Mouse (Mus musculus): ENCODE data around the gene Aurkb. TPM values are rescaled to one million over a fixed set of nuclear protein-coding genes. Genes with fewer than 3 reads are reported as not detected.

Gene Aurkb
- total RNA-seq, 2 experiments from 2014 or later: 0.67 to 1.5 TPM

- no peak for DNase-seq
Observed at GRCm38 (mm10) chr11:69098039-69098761, 52.8 kb downstream of the Aurkb start.

GRCm38 (mm10) chr11:69098762-69099091 lies 53.3 kb downstream of the Aurkb start:
- peak; percentile 99 for DNase-seq

- DNase-seq: peak; percentile 95 to 96
Observed at GRCm38 (mm10) chr11:69099177-69099914, 53.9 kb downstream of the Aurkb start.

GRCm38 (mm10) chr11:69099915-69100345 lies 54.5 kb downstream of the Aurkb start:
- peak; percentile 96 to 98 for DNase-seq

GRCm38 (mm10) chr11:69100639-69101360 lies 55.4 kb downstream of the Aurkb start:
- peak in 1 of 2 experiments; percentile 32 for DNase-seq

Other genes starting within 250 kb of the Aurkb start
- 10 to 100 TPM; 61.2 to 64.3 TPM for gene Ndel1, start 173.8 kb upstream of the Aurkb start, total RNA-seq (2021)
- gene Rnf222, start 157.1 kb upstream of the Aurkb start, total RNA-seq (2021): under 1 TPM; 0.15 to 0.21 TPM
- gene Rpl26, start 144.1 kb upstream of the Aurkb start, total RNA-seq (2021): 100 to 1,000 TPM; 679 to 731 TPM
- gene Odf4, start 118.6 kb upstream of the Aurkb start, total RNA-seq (2021): not detected
- 10 to 100 TPM; 20.6 to 23.5 TPM for gene Arhgef15, start 88.2 kb upstream of the Aurkb start, total RNA-seq (2021)
- gene Slc25a35, start 77.5 kb upstream of the Aurkb start, total RNA-seq (2021): 1 to 10 TPM; 4.8 to 9.3 TPM
- gene Rangrf, start 70.5 kb upstream of the Aurkb start, total RNA-seq (2021): 100 to 1,000 TPM in 1 of 2 experiments, 10 to 100 TPM in 1; 87.5 to 102 TPM
- 1 to 10 TPM; 5.4 to 6.2 TPM for gene Pfas, start 37.2 kb upstream of the Aurkb start, total RNA-seq (2021)
- gene Ctc1, start 29.7 kb upstream of the Aurkb start, total RNA-seq (2021): 10 to 100 TPM; 10.9 to 13.9 TPM
- gene Borcs6, start 14.1 kb downstream of the Aurkb start, total RNA-seq (2021): 10 to 100 TPM; 16.7 to 19.3 TPM
- gene Tmem107, start 25.2 kb downstream of the Aurkb start, total RNA-seq (2021): 1 to 10 TPM; 5.3 to 7.0 TPM
- 10 to 100 TPM; 53.9 to 55.4 TPM for gene Vamp2, start 42.8 kb downstream of the Aurkb start, total RNA-seq (2021)
- gene Per1, start 49.6 kb downstream of the Aurkb start, total RNA-seq (2021): 10 to 100 TPM; 38.8 to 48.5 TPM
- under 1 TPM in 1 of 2 experiments, not detected in 1; 0.15 TPM for gene Hes7, start 74.8 kb downstream of the Aurkb start, total RNA-seq (2021)
- gene 9130213A22Rik, start 76.9 kb downstream of the Aurkb start, total RNA-seq (2021): under 1 TPM; 0.23 to 0.27 TPM
- not detected for gene Aloxe3, start 80.2 kb downstream of the Aurkb start, total RNA-seq (2021)
- gene Alox12b, start 111.3 kb downstream of the Aurkb start, total RNA-seq (2021): not detected
- gene Alox8, start 152.2 kb downstream of the Aurkb start, total RNA-seq (2021): 1 to 10 TPM; 1.1 to 2.2 TPM
- 1 to 10 TPM; 1.3 to 1.5 TPM for gene Gucy2e, start 191.4 kb downstream of the Aurkb start, total RNA-seq (2021)

Measured in heart, adult 18-20 months (tissue).